Mouse (Mus musculus) CD4-positive, CD25-positive, alpha-beta regulatory T cell, adult 2 months (primary cell): ENCODE results near the gene Rassf3.
A peak's percentile ranks its signal among the peaks of the same experiment; 100 is the strongest.

Experiments used
- DNase-seq: peaks from one replicate; pipeline ENCODE4 v3.0.0-alpha.2; 2012; ENCODE audit warnings: low read depth, low spot score

Gene Rassf3

GRCm38 (mm10) chr10:121403946-121404345, 72.2 kb downstream of the Rassf3 start:
- no peak for DNase-seq

DNA sequence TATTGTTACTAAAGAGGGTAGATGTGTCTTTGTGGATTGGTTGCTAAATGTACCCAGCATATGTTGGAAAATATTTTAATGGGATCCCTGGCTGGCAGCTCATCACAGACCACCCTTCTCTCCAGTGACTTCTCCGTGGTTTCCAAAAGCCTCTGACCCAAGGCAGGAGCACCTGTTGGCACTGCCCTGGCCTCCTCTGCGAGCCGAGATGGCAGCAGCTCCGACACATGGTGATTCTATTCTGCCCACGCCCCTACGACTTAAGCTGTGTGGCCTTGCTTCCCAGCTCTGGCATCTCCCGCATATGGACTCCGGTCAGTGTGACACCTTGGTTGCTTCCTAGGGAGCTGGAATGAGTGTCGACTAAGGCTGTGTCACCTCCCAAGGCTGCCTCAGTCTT, 73.0 kb downstream of the Rassf3 start:
- DNase-seq, result no peak

GRCm38 (mm10) chr10:121401005-121401404, 75.1 kb downstream of the Rassf3 start:
- no peak for DNase-seq

GRCm38 (mm10) chr10:121398599-121398998, 77.5 kb downstream of the Rassf3 start:
- DNase-seq, result no peak

DNA sequence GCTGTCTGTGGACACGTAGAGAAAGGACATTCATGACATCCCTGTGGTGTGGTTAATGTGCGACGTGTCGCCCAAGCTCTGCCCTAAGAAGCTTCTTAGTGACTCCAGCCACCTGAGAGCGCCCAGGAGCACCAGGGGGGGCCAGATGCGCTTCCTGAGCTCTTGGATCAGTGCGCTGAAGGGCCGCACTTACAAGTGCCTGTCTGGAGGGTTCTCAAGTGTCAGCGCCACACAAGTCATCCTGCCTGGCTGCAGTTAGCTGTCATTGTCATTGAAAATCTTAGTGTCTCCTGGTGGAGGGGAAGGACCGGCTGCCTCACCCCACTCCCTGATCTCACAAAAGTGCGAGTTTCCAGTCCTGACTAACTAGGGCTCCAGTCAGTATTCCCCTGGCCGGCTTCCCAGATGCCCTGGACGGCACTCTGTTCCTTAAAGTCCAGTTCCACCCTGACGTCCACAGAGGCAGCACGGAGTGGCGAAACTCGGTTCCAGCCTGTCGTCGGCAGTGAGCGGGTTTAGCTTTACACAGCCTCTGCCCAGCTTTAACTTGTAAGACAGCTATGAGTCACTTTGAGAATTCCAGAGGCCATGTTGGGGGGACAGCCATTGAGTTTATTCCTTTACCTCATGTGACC, 80.5 kb downstream of the Rassf3 start:
- no peak for DNase-seq

DNA sequence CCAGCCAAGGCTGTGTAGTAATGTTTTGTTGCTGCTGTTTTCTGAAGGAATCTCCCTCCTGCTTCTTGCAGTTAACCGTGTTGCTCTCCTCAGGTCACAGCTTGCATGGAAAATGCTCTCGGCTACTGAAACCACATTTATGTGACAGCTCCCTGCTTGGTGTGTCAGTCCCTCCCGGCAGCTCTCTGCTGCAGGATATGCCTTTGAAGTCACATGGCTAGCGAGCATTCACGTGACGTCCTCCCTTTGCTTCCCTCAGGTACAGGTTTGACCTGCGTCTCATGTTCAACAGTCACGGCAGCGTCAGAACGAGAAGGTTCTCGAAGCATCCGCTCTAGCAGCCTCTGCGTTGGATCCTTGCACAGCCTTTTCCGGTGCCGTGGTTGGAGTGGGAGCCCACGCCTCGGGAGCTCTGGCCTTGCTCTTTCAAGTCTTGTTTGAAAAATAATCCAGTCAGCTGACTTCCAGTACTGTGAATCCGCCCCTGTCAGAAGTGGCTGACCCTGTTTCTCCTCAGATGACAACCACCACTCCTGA, 81.3 kb downstream of the Rassf3 start:
- no peak for DNase-seq

- DNase-seq, result no peak
Measured at GRCm38 (mm10) chr10:121394270-121394669, 81.9 kb downstream of the Rassf3 start.

DNA sequence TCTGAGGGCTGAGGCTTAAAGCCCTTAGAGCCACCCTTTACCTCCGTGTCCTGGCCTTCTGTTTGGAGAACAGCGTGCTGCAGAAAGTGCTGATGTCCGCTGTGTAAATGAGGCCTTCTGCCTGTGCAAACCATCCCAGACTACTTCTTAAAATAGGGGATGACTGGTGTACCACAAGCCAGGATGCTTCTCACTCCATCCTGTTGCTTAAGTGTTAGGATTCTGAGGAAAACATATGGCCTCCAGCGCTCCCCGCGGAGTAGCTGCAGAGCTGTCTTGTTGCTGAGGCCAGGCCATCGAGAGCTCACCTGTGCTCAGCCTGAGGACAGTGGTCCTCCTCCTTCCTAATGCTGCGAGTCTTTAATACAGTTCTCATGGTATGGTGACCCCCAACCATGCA, 84.2 kb downstream of the Rassf3 start:
- no peak for DNase-seq

DNA sequence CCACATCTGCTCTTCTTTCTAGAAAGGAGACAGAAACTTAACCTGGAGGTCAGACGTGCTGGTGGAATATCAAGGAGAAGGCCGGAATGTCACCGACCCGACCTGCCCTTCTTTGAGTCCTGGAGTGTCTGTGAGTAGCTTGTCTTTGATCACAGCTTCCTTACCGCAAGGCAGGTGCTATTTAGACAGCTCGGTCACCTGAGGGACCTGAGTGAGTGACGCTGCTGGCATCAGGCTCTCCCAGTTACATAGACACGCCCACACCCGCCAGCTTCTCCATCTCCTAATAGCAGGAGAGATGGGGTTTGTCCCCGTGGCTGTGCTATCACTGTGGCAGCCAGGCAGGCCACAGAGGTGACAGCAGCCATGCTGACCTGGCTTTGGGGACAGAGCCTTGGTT, 85.5 kb downstream of the Rassf3 start:
- DNase-seq, result no peak

- no peak for DNase-seq
Measured at GRCm38 (mm10) chr10:121386347-121386746, 89.8 kb downstream of the Rassf3 start.

DNA sequence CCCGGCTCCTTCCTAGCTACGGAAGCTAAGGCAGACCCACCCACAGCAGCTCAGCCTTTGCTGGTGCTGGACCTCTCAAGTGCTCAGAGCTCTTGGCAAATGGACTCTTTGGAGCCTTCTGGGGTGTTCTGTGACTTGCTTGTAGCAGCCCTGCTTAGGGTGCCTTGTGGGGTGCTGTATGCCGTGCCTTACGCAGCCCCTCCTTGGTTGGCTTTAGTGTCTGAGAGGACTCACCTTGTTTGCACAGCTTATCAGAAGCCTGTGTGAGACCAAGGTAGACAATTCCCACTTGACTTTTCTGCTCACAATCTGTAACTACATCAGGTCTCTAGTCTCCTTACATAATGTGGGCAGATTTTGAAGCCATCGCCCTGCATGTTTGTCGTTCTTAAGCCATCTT, 90.5 kb downstream of the Rassf3 start:
- DNase-seq, result no peak

GRCm38 (mm10) chr10:121384710-121385109, 91.4 kb downstream of the Rassf3 start:
- DNase-seq, result no peak

DNA sequence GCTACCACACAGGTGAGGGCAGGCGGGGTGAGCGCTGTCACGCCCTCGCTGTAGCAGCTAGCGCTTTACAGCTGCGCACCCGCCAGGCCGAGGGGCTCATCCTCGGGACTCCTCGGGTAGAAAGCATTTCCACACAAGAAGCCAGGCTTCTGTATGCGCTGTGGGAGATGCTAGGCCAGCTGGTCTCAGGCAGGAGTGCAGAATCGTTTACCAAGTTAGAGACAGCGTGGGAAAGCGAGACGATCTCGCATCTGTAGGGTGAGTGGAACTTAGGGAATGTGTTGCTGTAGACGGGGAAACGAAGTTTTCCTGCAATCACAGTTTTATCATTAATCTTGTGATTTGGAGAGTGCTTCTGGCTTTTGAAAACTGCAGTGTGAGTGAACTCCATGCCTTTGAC, 94.9 kb downstream of the Rassf3 start:
- no peak for DNase-seq

DNA sequence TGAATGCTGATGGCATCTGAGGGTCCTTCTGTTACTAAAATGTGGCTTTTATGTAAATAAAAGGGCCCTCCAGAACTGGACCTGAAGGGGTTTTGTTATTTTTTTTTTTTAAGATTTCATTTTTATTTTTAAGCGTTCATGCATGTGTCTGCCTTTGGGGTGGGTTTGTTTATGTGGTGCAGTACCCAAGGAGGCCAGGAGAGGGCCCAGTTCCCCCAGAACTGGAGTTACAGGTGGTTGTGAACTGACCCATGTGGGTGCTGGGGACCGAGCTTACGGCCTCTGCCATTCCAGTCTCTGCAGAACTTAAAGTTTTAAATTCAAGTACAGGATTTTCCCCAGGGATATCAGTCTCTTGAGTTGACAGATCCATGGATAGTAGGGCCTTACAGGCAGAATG, 96.8 kb downstream of the Rassf3 start:
- DNase-seq, result no peak

GRCm38 (mm10) chr10:121376530-121377271, 99.4 kb downstream of the Rassf3 start:
- no peak for DNase-seq

DNA sequence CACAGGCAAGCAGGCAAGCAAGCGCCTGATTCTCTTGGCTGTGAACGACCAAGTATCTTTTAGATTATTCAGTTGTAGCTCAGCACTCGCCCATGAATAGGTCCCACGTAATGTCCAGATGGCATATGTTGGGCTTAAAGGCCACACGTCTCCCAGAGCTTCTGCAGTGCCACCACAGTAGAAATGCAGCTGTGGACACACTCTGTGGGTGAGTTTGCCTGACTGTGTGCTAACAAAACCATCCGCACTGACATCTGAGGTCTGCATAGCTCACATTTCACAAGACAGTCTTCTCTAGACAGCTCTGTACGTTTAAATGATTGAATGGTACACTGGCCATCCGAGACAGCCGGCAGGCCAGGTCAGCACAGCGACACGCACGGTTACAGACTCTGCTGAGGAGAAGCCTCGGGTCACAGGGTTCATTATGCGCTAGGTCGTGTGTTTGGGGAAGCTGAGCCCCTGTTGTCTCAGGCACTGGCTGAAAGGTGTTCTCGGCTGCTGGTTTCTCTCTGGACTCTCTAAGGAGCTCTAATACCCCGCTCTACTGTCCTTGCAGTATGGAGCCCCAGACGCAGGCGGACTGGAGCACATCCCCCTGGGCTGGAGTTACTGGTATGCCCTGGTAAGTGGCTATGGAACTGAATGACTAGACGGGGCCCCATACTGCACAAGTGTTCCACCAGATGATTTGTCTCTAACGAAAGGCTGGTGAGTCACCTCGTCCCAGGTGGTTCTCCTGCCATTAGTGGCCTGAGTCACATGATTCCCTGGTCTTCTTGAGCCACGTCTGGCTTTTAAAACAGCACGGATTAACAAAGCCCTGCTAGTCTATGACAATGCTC, 100.3 kb downstream of the Rassf3 start:
- no peak for DNase-seq

DNA sequence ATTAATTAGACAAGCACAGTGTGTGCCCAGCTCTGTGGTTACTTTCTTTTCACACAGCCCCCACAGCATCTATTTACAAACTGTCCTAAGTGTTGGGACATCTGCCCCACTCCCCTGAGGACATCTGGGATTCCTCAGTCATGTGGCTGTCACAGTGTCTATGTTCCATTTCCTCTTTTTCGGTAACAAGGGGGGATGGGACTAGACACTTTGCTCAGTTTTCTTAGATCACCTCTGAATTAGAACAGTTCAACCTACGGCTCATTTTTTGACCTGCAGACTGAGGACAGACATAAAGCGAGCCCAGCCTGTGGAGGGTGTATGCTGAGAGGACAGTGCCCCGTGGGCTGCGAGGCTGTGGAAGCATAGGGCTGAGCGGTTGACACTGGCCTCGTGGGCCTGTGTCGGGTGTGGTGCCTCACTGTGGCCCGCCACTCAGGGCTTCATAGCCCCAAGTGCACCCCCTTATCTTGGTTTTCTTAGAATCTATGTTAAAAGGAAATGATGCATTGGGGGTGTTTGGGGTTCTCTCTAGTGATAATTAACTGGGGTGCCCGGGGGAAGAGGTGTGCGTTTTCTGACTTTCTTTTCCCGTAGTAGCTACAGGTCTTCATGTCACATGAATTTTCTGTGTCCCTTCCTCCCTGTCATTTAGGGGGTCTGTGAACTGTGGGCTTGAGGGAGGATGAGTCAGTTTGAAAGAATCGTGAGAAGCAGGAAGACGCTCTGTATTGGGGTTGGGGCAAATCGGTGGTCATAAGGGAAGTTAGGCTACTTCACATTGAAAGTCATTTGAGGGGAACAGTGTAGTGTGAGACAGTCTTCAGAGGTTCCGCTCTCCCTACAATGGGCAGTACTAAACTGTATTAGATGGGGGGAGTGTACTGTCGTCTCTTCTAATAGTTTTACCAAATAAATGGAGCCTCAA, 101.2 kb downstream of the Rassf3 start:
- no peak for DNase-seq

DNA sequence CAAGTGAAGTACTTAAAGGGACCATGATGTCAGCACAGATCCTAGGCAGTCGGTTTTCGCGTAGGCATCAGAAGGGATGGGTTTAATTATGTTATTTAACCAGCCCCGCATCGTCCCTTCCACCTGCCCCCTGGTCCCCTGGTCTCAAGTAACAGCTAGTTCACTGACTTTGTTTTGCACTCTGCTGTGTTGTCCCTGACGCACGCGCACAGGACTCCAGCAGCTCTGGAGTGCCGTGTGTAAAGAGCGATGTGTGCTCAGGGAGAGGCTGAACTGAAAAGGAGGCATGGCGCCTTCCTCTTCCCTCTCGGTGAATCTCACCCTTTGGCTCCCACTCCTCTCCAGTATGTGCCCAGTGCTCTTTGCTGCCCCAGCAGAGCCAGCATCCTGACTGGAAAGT, 102.1 kb downstream of the Rassf3 start:
- DNase-seq, result no peak

GRCm38 (mm10) chr10:121370777-121371176, 105.4 kb downstream of the Rassf3 start:
- DNase-seq, result peak; percentile 25

GRCm38 (mm10) chr10:121368783-121369465, 107.2 kb downstream of the Rassf3 start:
- DNase-seq, result no peak

DNA sequence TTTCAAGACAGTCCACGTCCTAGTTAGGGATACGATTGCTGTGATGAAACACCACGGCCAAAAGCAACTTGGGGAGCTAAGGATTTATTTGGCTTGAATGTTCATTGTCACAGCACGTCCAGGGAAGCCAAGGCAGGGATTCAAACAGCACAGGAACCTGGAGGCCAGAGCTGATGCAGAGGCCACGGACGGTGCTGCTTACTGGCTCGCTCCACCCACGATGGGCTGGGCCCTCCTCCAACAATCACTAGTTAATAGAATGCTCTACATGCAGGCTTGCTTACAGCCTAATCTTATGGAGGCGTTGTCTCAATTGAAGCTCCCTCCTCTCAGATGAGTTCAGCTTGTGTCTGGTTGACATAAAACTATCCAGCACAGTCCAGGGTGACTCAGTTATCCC, 108.4 kb downstream of the Rassf3 start:
- no peak for DNase-seq
